Mouse (Mus musculus) forebrain, postnatal 0 days (tissue): ENCODE data around the gene Prpf6. TPM values are rescaled to one million over a fixed set of nuclear protein-coding genes. Genes with fewer than 3 reads are reported as not detected.

Experiments
- ATAC-seq: fragments of 200-750 bp; cut with Nextera tagmentation; 2 replicates; pipeline ENCODE4 v1.8.0; 2017; ENCODE audit warnings: mild to moderate bottlenecking, moderate library complexity
- DNase-seq: peaks from one replicate; pipeline ENCODE4 v3.0.0-alpha.2; 2015
- H3K27ac ChIP-seq: fragments of 300-500 bp; sonication (generic); 2 replicates; pipeline ENCODE4 v1.5.1; 2014; ENCODE audit warnings: low read depth, mild to moderate bottlenecking, antibody characterized with exemption, low read length, moderate library complexity, mixed read lengths
- H3K27me3 ChIP-seq: fragments of 300-500 bp; sonication (generic); 2 replicates; pipeline ENCODE4 v1.6.1; 2014; ENCODE audit warnings: mild to moderate bottlenecking, low read length, mixed read lengths; ENCODE audit not compliant: insufficient read depth
- H3K36me3 ChIP-seq: fragments of 300-500 bp; sonication (generic); 2 replicates; pipeline ENCODE4 v1.6.1; 2014; ENCODE audit warnings: mild to moderate bottlenecking, moderate library complexity; ENCODE audit not compliant: insufficient read depth
- H3K4me1 ChIP-seq: fragments of 300-500 bp; sonication (generic); 2 replicates; pipeline ENCODE4 v1.6.1; 2014; ENCODE audit warnings: antibody characterized with exemption; ENCODE audit not compliant: insufficient read depth
- H3K4me2 ChIP-seq: fragments of 300-500 bp; sonication (generic); 2 replicates; pipeline ENCODE4 v1.6.1; 2014; ENCODE audit warnings: low read depth, mild to moderate bottlenecking, moderate library complexity
- H3K4me3 ChIP-seq: fragments of 300-500 bp; sonication (generic); 2 replicates; pipeline ENCODE4 v1.5.1; 2014; ENCODE audit warnings: low read depth, low read length, mixed read lengths
- H3K9ac ChIP-seq: fragments of 300-500 bp; sonication (generic); 2 replicates; pipeline ENCODE4 v1.6.1; 2014; ENCODE audit warnings: mild to moderate bottlenecking
- H3K9me3 ChIP-seq: fragments of 300-500 bp; sonication (generic); 2 replicates; pipeline ENCODE4 v1.6.1; 2016; ENCODE audit warnings: low read length
- CTCF ChIP-seq: sonication (generic); IDR thresholded peaks from 2 replicates; pipeline ENCODE4 v1.5.1; 2016; ENCODE audit warnings: antibody characterized with exemption, control low read depth, low read depth
- WGBS: fragments of 180-500 bp; shearing (Covaris S2); extraction: QIAGEN DNeasy Blood & Tissue Kit; methylation state at CpG from one replicate; pipeline ENCODE4 v1.1.7; 2014; 5-methylcytosine and 5-hydroxymethylcytosine counted together
- polyA plus RNA-seq: library from polyadenylated mRNA; unstranded; fragments of >200 nt; fragmentation: Nextera tagmentation; extraction: Ambion mirVana; gene quantifications from 2 replicates; pipeline ENCODE4 v1.2.1, GENCODE M21; 2015
- total RNA-seq: library from RNA; depleted of rRNA; stranded (reverse); fragments of >200 nt; gene quantifications from 2 replicates; pipeline ENCODE4 v1.2.3, GENCODE M21; 2014

Prpf6 gene
- total and polyA plus RNA-seq, 2 experiments from 2014 or later, result 46.5 to 49.6 TPM

- Histone ChIP-seq H3K4me1 (no peaks in the 10 kb centered on the region), H3K27me3 (no peaks in the 10 kb centered on the region), H3K27ac (no peak overlapping the region), H3K9me3 (no peaks in the 10 kb centered on the region), H3K4me3 (no peak overlapping the region), H3K36me3 (peaks cover 40% of the 10 kb centered on the region), H3K9ac (no peak overlapping the region), H3K4me2 (no peak overlapping the region)
- no peak for DNase-seq
- no peak for TF ChIP-seq CTCF
- 92% methylated on average over 5 of the region's 5 CpGs for WGBS
- no peak for ATAC-seq
Observed at GRCm38 (mm10) chr2:181618761-181619495, 27.3 kb downstream of the Prpf6 start.

GRCm38 (mm10) chr2:181623401-181623800 lies 31.7 kb downstream of the Prpf6 start:
- Histone ChIP-seq H3K36me3 (peaks cover 39% of the 10 kb centered on the region), H3K27me3 (no peaks in the 10 kb centered on the region)
- peak; percentile 62 for TF ChIP-seq CTCF

GRCm38 (mm10) chr2:181628471-181628870 lies 36.8 kb downstream of the Prpf6 start:
- H3K36me3 ChIP-seq, result peaks cover 35% of the 10 kb centered on the region

More at GRCm38 (mm10) chr2:181623401-181623800, 31.7 kb downstream of the Prpf6 start:
- H3K4me1 ChIP-seq, result no peaks in the 10 kb centered on the region
- H3K27ac ChIP-seq, result no peak overlapping the region
- peak; percentile 17 for DNase-seq
- no peak overlapping the region for H3K9ac ChIP-seq
- H3K9me3 ChIP-seq, result no peaks in the 10 kb centered on the region
- H3K4me2 ChIP-seq, result no peak overlapping the region
- no peak overlapping the region for H3K4me3 ChIP-seq
- 0 out of 2 replicates have a peak, but pooled peaks have one; percentile 32 for ATAC-seq

GRCm38 (mm10) chr2:181632624-181633023 lies 41.0 kb downstream of the Prpf6 start:
- no peaks in the 10 kb centered on the region for H3K4me1 ChIP-seq
- no peak overlapping the region for H3K4me3 ChIP-seq
- TF ChIP-seq CTCF, result no peak
- no peak overlapping the region for H3K4me2 ChIP-seq
- peaks cover 58% of the 10 kb centered on the region for H3K36me3 ChIP-seq
- no peak overlapping the region for H3K9ac ChIP-seq
- DNase-seq (no peak), ATAC-seq (no peak)
- WGBS, result 88% methylated on average over 6 of the region's 6 CpGs
- H3K27me3 ChIP-seq, result no peaks in the 10 kb centered on the region
- H3K27ac ChIP-seq, result no peak overlapping the region
- no peaks in the 10 kb centered on the region for H3K9me3 ChIP-seq

More at GRCm38 (mm10) chr2:181628471-181628870, 36.8 kb downstream of the Prpf6 start:
- Histone ChIP-seq H3K9me3 (no peaks in the 10 kb centered on the region), H3K9ac (no peak overlapping the region), H3K27ac (no peak overlapping the region), H3K4me2 (no peak overlapping the region), H3K4me1 (no peaks in the 10 kb centered on the region), H3K4me3 (no peak overlapping the region), H3K27me3 (no peaks in the 10 kb centered on the region)
- no peak for TF ChIP-seq CTCF
- ATAC-seq, result no peak
- DNase-seq, result no peak

- H3K9me3 ChIP-seq, result no peaks in the 10 kb centered on the region
- no peak overlapping the region for H3K4me2 ChIP-seq
- no peaks in the 10 kb centered on the region for H3K27me3 ChIP-seq
- H3K4me3 ChIP-seq, result no peak overlapping the region
- 96% methylated on average over 3 of the region's 3 CpGs for WGBS
- ATAC-seq, result no peak
- H3K9ac ChIP-seq, result no peak overlapping the region
- no peaks in the 10 kb centered on the region for H3K4me1 ChIP-seq
- no peak overlapping the region for H3K27ac ChIP-seq
- no peak for DNase-seq
- no peak for TF ChIP-seq CTCF
- H3K36me3 ChIP-seq, result peaks cover 71% of the 10 kb centered on the region
Observed at GRCm38 (mm10) chr2:181635865-181636264, 44.2 kb downstream of the Prpf6 start.

- no peaks in the 10 kb centered on the region for H3K27me3 ChIP-seq
- H3K27ac ChIP-seq, result no peak overlapping the region
- peaks cover 82% of the 10 kb centered on the region for H3K36me3 ChIP-seq
- DNase-seq, result peak; percentile 49
- 91% methylated on average over 2 of the region's 2 CpGs for WGBS
- peak; percentile 23; the same call in 1 of the 2 replicates for ATAC-seq
- no peaks in the 10 kb centered on the region for H3K4me1 ChIP-seq
- H3K4me3 ChIP-seq, result no peak overlapping the region
- H3K9me3 ChIP-seq, result no peaks in the 10 kb centered on the region
- peak; percentile 73 for TF ChIP-seq CTCF
- no peak overlapping the region for H3K9ac ChIP-seq
- H3K4me2 ChIP-seq, result no peak overlapping the region
Observed at GRCm38 (mm10) chr2:181644361-181644760, 52.7 kb downstream of the Prpf6 start.

- no peak overlapping the region for H3K4me3 ChIP-seq
- DNase-seq, result no peak
- no peak overlapping the region for H3K27ac ChIP-seq
- H3K36me3 ChIP-seq, result peaks cover 84% of the 10 kb centered on the region
- no peak overlapping the region for H3K4me2 ChIP-seq
- no peak overlapping the region for H3K9ac ChIP-seq
- no peak for ATAC-seq
- TF ChIP-seq CTCF, result no peak
- no peaks in the 10 kb centered on the region for H3K9me3 ChIP-seq
- H3K27me3 ChIP-seq, result no peaks in the 10 kb centered on the region
- 80% methylated on average over 3 of the region's 3 CpGs for whole genome bisulfite sequencing
- no peaks in the 10 kb centered on the region for H3K4me1 ChIP-seq
Observed at GRCm38 (mm10) chr2:181645666-181646065, 54.0 kb downstream of the Prpf6 start.
